Mouse (Mus musculus) embryonic stem cell, embryonic (primary cell): Measurements from ENCODE around the gene Mical1.

Experiments used
- CTCF ChIA-PET, 4 experiments: fragments of 300-600 bp in 2 of 4; fragments of 350-600 bp in 2 of 4; sonication (Branson Sonifier 250); formaldehyde crosslinking; loops; one replicate each; lab custom pipeline; 2022; ENCODE audit warnings: inconsistent platforms in 2 of 4; lab: Charles Lee
- POLR2A ChIA-PET, 4 experiments: fragments of 300-600 bp in 2 of 4; fragments of 350-600 bp in 2 of 4; sonication (Branson Sonifier 250); formaldehyde crosslinking; loops; one replicate each; lab custom pipeline; 2022; ENCODE audit warnings: antibody characterized with exemption in 4 of 4, inconsistent platforms in 1 of 4; lab: Charles Lee

Mical1 gene

GRCm38 (mm10) chr10:41525696-41526095 is 49.6 kb downstream of the Mical1 start:
- ChIA-PET POLR2A (interaction anchor here in 2 of 4 experiments (0.6 to 1.7 kb wide), 2 partner anchors 9 to 1166 kb away, joined by 3 to 4 read pairs; no protein-coding TSS in a partner anchor), CTCF (no interaction called here)

GRCm38 (mm10) chr10:41529972-41530371 is 53.9 kb downstream of the Mical1 start:
- ChIA-PET CTCF (interaction anchor here in 1 of 4 experiments (0.6 kb wide), 1 partner anchor 77 kb away, joined by 5 read pairs; no protein-coding TSS in a partner anchor), POLR2A (interaction anchor here in 3 of 4 experiments (0.8 to 9.1 kb wide), 5 partner anchors 9 to 150 kb away, joined by 3 to 94 read pairs (median 3); partner anchors contain the start of gene Cd164 (in 2 of the 3))

GRCm38 (mm10) chr10:41535991-41536390 is 59.9 kb downstream of the Mical1 start:
- POLR2A ChIA-PET, result interaction anchor here in 1 of 4 experiments (1.0 to 9.6 kb wide), 4 partner anchors 11 to 71 kb away, joined by 3 to 94 read pairs (median 20); partner anchors contain the start of gene Cd164

More at GRCm38 (mm10) chr10:41535991-41536390, 59.9 kb downstream of the Mical1 start:
- CTCF ChIA-PET, result interaction anchor here in 1 of 4 experiments (0.7 kb wide), 1 partner anchor 20 kb away, joined by 3 read pairs; no protein-coding TSS in a partner anchor
